Mouse (Mus musculus): ENCODE measurements at regions not wholly inside any gene's neighbourhood (a gene's known extent, or its start where the extent isn't known, plus 50 kb on each side); places are given as distances from the start of the nearest gene placed in this dataset.

- WGBS (ENCODE audit: insufficient replicate concordance), result 37% methylated on average over 9 of the region's 9 CpGs
- H3K27me3 ChIP-seq (ENCODE audit: control insufficient read depth, insufficient read depth, low read length), result no peaks in the 10 kb centered on the region
- no peak overlapping the region for H3K4me3 ChIP-seq (ENCODE audit: insufficient read depth in 1 of 2, low read depth in 2 of 2, low read length in 2 of 2)
- no peak overlapping the region for H3K4me2 ChIP-seq (ENCODE audit: low read depth)
- no peak overlapping the region for H3K9ac ChIP-seq (replicated peaks)
- no peak overlapping the region for H3K27ac ChIP-seq
- ATAC-seq (ENCODE audit: insufficient read depth) (no peak), DNase-seq (ENCODE audit: low read depth in 3 of 3, low spot score in 3 of 3) (no peak)
- no peaks in the 10 kb centered on the region for H3K9me3 ChIP-seq (ENCODE audit: control insufficient read depth, low read length)
- no peaks in the 10 kb centered on the region for H3K36me3 ChIP-seq (replicated peaks; ENCODE audit: control insufficient read depth, insufficient read depth, low read depth)
- no peaks in the 10 kb centered on the region for H3K4me1 ChIP-seq (replicated peaks; ENCODE audit: control insufficient read depth in 2 of 2, insufficient read depth in 2 of 2, low read length in 1 of 2)
- TF ChIP-seq EP300 (IDR thresholded peaks at IDR 0.05; ENCODE audit: low read depth), result no peak
- TF ChIP-seq CTCF (IDR thresholded peaks at IDR 0.05; ENCODE audit: low read depth), result no peak
These were observed 88.0 kb upstream of the Runx3 start for GRCm38 (mm10) chr4:135032461-135032860.

- H3K27me3 ChIP-seq (ENCODE audit: control insufficient read depth, insufficient read depth, low read length), result no peaks in the 10 kb centered on the region
- 71% methylated on average over 8 of the region's 8 CpGs for WGBS (ENCODE audit: insufficient replicate concordance)
- no peaks in the 10 kb centered on the region for H3K36me3 ChIP-seq (replicated peaks; ENCODE audit: control insufficient read depth, insufficient read depth, low read depth)
- no peak overlapping the region for H3K9ac ChIP-seq (replicated peaks)
- H3K4me1 ChIP-seq (replicated peaks; ENCODE audit: control insufficient read depth in 2 of 2, insufficient read depth in 2 of 2, low read length in 1 of 2), result no peaks in the 10 kb centered on the region
- H3K9me3 ChIP-seq (ENCODE audit: control insufficient read depth, low read length), result no peaks in the 10 kb centered on the region
- no peak for TF ChIP-seq CTCF (IDR thresholded peaks at IDR 0.05; ENCODE audit: low read depth)
- no peak for TF ChIP-seq EP300 (IDR thresholded peaks at IDR 0.05; ENCODE audit: low read depth)
- H3K27ac ChIP-seq, result no peak overlapping the region
- no peak overlapping the region for H3K4me2 ChIP-seq (ENCODE audit: low read depth)
- ATAC-seq (ENCODE audit: insufficient read depth), result no peak
- DNase-seq (ENCODE audit: low read depth in 3 of 3, low spot score in 3 of 3), result no peak
- H3K4me3 ChIP-seq (ENCODE audit: insufficient read depth in 1 of 2, low read depth in 2 of 2, low read length in 2 of 2), result no peak overlapping the region
These were observed 87.2 kb upstream of the Runx3 start for GRCm38 (mm10) chr4:135033302-135033701.

- Histone ChIP-seq H3K9ac (replicated peaks) (no peak overlapping the region), H3K4me2 (ENCODE audit: low read depth) (no peak overlapping the region), H3K36me3 (replicated peaks; ENCODE audit: control insufficient read depth, insufficient read depth, low read depth) (no peaks in the 10 kb centered on the region), H3K4me1 (replicated peaks; ENCODE audit: control insufficient read depth in 2 of 2, insufficient read depth in 2 of 2, low read length in 1 of 2) (no peaks in the 10 kb centered on the region), H3K27ac (no peak overlapping the region), H3K27me3 (ENCODE audit: control insufficient read depth, insufficient read depth, low read length) (no peaks in the 10 kb centered on the region), H3K4me3 (ENCODE audit: insufficient read depth in 1 of 2, low read depth in 2 of 2, low read length in 2 of 2) (no peak overlapping the region), H3K9me3 (ENCODE audit: control insufficient read depth, low read length) (no peaks in the 10 kb centered on the region)
- DNase-seq (ENCODE audit: low read depth in 3 of 3, low spot score in 3 of 3) (peak; percentile 22 to 37 (median 22)), ATAC-seq (ENCODE audit: insufficient read depth) (no peak)
- TF ChIP-seq EP300 (IDR thresholded peaks at IDR 0.05; ENCODE audit: low read depth), result no peak
- TF ChIP-seq CTCF (IDR thresholded peaks at IDR 0.05; ENCODE audit: low read depth), result peak; percentile 97
- 23% methylated on average over 7 of the region's 7 CpGs for WGBS (ENCODE audit: insufficient replicate concordance)
These were observed 86.0 kb upstream of the Runx3 start for GRCm38 (mm10) chr4:135034406-135034805.

DNA sequence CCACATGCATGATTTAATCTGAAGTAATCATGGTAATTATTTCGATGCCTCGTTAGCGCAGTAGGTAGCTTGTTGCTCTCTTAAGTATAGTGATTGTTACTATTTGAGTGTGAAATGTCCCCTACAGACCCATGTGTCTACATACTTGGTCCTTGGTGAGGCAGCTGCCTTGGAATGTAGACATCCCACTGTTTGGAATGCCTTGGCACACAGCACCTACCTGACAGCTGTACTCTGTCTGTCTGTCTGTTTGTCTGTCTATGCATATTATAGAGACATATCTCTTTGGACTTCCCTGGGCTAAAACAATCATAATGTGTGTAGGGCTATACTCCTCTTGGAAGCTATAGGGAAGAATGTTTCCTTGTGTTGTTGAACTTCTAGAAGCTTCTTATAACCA lies 83.7 kb upstream of the Runx3 start:
- WGBS (ENCODE audit: insufficient replicate concordance), result 79% methylated on average over 3 of the region's 3 CpGs
- Histone ChIP-seq H3K4me1 (replicated peaks; ENCODE audit: control insufficient read depth in 2 of 2, insufficient read depth in 2 of 2, low read length in 1 of 2) (no peaks in the 10 kb centered on the region), H3K9me3 (ENCODE audit: control insufficient read depth, low read length) (no peaks in the 10 kb centered on the region), H3K27ac (no peak overlapping the region), H3K4me2 (ENCODE audit: low read depth) (no peak overlapping the region), H3K4me3 (ENCODE audit: insufficient read depth in 1 of 2, low read depth in 2 of 2, low read length in 2 of 2) (no peak overlapping the region), H3K36me3 (replicated peaks; ENCODE audit: control insufficient read depth, insufficient read depth, low read depth) (no peaks in the 10 kb centered on the region), H3K9ac (replicated peaks) (no peak overlapping the region), H3K27me3 (ENCODE audit: control insufficient read depth, insufficient read depth, low read length) (no peaks in the 10 kb centered on the region)
- ATAC-seq (ENCODE audit: insufficient read depth), result no peak
- no peak for DNase-seq (ENCODE audit: low read depth in 3 of 3, low spot score in 3 of 3)
- TF ChIP-seq EP300 (IDR thresholded peaks at IDR 0.05; ENCODE audit: low read depth) (no peak), CTCF (IDR thresholded peaks at IDR 0.05; ENCODE audit: low read depth) (no peak)

- no peaks in the 10 kb centered on the region for H3K9me3 ChIP-seq (ENCODE audit: control insufficient read depth, low read length)
- no peaks in the 10 kb centered on the region for H3K4me1 ChIP-seq (replicated peaks; ENCODE audit: control insufficient read depth in 2 of 2, insufficient read depth in 2 of 2, low read length in 1 of 2)
- H3K4me2 ChIP-seq (ENCODE audit: low read depth), result no peak overlapping the region
- no peak for ATAC-seq (ENCODE audit: insufficient read depth)
- no peak for DNase-seq (ENCODE audit: low read depth in 3 of 3, low spot score in 3 of 3)
- no peak overlapping the region for H3K9ac ChIP-seq (replicated peaks)
- no peaks in the 10 kb centered on the region for H3K36me3 ChIP-seq (replicated peaks; ENCODE audit: control insufficient read depth, insufficient read depth, low read depth)
- peak; percentile 49 for TF ChIP-seq CTCF (IDR thresholded peaks at IDR 0.05; ENCODE audit: low read depth)
- no peak for TF ChIP-seq EP300 (IDR thresholded peaks at IDR 0.05; ENCODE audit: low read depth)
- 66% methylated on average over 2 of the region's 2 CpGs for WGBS (ENCODE audit: insufficient replicate concordance)
- H3K27me3 ChIP-seq (ENCODE audit: control insufficient read depth, insufficient read depth, low read length), result no peaks in the 10 kb centered on the region
- H3K4me3 ChIP-seq (ENCODE audit: insufficient read depth in 1 of 2, low read depth in 2 of 2, low read length in 2 of 2), result no peak overlapping the region
- no peak overlapping the region for H3K27ac ChIP-seq
These were observed 81.2 kb upstream of the Runx3 start for GRCm38 (mm10) chr4:135039234-135039633.

All from liver, embryonic 14.5 days (tissue).